Mouse (Mus musculus): ENCODE measurements around the gene Dnase1l3. TPM values are rescaled to one million over a fixed set of nuclear protein-coding genes. Genes with fewer than 3 reads are reported as not detected.

Dnase1l3 gene
- polyA plus RNA-seq, 1 experiment from 2014 or later: 6.0 TPM

DNA sequence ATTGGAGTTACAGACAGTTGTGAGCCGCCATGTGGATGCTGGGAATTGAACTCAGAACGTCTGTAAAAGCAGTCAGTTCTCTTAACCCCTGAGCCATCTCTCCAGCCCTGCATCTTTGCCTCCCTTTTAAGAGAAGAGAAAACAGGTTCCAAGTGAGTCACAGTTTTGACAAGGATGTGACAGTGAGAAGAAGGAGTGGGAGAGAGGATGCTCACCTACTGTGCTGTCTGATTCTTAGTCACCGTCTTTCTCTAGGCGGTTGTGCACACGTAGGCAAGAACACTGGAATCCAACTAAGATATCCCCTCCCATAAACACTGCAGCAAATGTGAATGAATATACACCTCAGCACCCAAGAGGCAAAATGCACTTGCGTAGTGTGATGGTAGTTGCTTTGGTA is 19.2 kb downstream of the Dnase1l3 start:
- ATAC-seq (ENCODE audit: low read depth): no peak
- no peak overlapping the region for H3K27ac ChIP-seq (ENCODE audit: low read length)
- H3K9ac ChIP-seq (ENCODE audit: low read depth, low read length): no peak overlapping the region
- no peaks in the 10 kb centered on the region for H3K27me3 ChIP-seq (ENCODE audit: control insufficient read depth, insufficient read depth, low read depth, low read length)
- H3K36me3 ChIP-seq (ENCODE audit: control insufficient read depth, insufficient read depth): no peaks in the 10 kb centered on the region
- H3K4me2 ChIP-seq (ENCODE audit: low read depth, low read length): no peak overlapping the region
- no peak overlapping the region for H3K4me3 ChIP-seq (ENCODE audit: low read depth, low read length)
- 65% methylated on average over 6 of the region's 6 CpGs for WGBS (ENCODE audit: insufficient replicate concordance)
- H3K4me1 ChIP-seq (ENCODE audit: control insufficient read depth, low read depth, low read length): no peaks in the 10 kb centered on the region
- H3K9me3 ChIP-seq (replicated peaks; ENCODE audit: control insufficient read depth, low read length): no peaks in the 10 kb centered on the region

DNA sequence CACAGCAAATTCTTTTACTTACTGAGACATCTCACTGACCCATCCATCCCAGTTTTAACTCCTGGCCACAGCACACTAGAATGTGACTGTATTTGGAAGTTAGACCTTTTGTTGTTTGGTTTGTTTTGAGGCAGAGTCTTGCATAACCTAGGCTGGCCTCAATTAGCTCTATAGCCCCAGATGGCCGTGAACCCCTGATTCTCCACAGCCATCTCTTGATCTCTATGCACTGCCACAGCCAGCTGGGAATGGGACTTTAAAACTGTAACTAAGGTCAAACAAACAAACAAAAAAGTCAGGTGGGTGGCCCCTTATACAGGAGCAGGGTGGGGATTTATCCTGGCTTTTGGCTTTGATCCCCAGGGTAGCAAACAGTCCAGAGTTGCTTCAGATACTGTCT is 19.7 kb downstream of the Dnase1l3 start:
- H3K9me3 ChIP-seq (replicated peaks; ENCODE audit: control insufficient read depth, low read length): no peaks in the 10 kb centered on the region
- no peaks in the 10 kb centered on the region for H3K27me3 ChIP-seq (ENCODE audit: control insufficient read depth, insufficient read depth, low read depth, low read length)
- H3K36me3 ChIP-seq (ENCODE audit: control insufficient read depth, insufficient read depth): no peaks in the 10 kb centered on the region
- ATAC-seq (ENCODE audit: low read depth): peak; percentile 27; the same call in 1 of the 2 replicates
- 55% methylated on average over 1 of the region's 1 CpGs for WGBS (ENCODE audit: insufficient replicate concordance)
- H3K4me1 ChIP-seq (ENCODE audit: control insufficient read depth, low read depth, low read length): no peaks in the 10 kb centered on the region
- H3K4me3 ChIP-seq (ENCODE audit: low read depth, low read length): no peak overlapping the region
- H3K4me2 ChIP-seq (ENCODE audit: low read depth, low read length): no peak overlapping the region
- no peak overlapping the region for H3K27ac ChIP-seq (ENCODE audit: low read length)
- H3K9ac ChIP-seq (ENCODE audit: low read depth, low read length): no peak overlapping the region

DNA sequence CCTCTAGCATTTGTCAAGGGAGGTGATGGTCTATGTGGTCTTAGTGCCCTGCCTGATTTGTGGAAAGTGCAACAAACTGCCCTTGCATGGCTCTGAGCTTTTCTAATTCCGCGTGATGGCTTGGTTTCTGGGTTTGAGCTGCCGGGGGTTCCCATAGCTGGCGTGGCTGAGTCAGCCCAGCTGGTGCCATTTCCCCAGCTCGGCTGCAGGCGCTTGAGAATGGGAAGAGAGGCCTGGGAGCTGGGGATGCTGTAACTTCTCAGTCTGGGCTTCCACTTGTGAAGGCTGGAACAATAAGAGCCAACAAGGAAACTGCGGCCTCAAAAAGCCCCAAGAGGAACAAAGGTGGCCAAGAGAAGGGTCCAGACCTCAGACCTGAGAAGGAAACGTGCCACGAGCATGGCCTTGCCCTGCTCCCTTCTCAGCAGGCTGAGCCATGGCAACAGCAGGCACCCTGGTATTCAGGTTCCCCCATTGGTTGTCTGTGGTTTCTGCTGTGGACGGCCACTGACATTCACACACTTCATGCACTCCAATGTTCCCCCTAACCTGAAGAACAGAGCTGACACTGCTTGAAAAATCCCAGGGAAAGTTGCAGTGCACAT is 22.4 kb downstream of the Dnase1l3 start:
- no peaks in the 10 kb centered on the region for H3K27me3 ChIP-seq (ENCODE audit: control insufficient read depth, insufficient read depth, low read depth, low read length)
- no peaks in the 10 kb centered on the region for H3K36me3 ChIP-seq (ENCODE audit: control insufficient read depth, insufficient read depth)
- H3K27ac ChIP-seq (ENCODE audit: low read length): no peak overlapping the region
- H3K9me3 ChIP-seq (replicated peaks; ENCODE audit: control insufficient read depth, low read length): no peaks in the 10 kb centered on the region
- no peak overlapping the region for H3K4me2 ChIP-seq (ENCODE audit: low read depth, low read length)
- WGBS (ENCODE audit: insufficient replicate concordance): 39% methylated on average over 10 of the region's 10 CpGs
- H3K4me3 ChIP-seq (ENCODE audit: low read depth, low read length): no peak overlapping the region
- no peak for ATAC-seq (ENCODE audit: low read depth)
- H3K9ac ChIP-seq (ENCODE audit: low read depth, low read length): no peak overlapping the region
- H3K4me1 ChIP-seq (ENCODE audit: control insufficient read depth, low read depth, low read length): no peaks in the 10 kb centered on the region

DNA sequence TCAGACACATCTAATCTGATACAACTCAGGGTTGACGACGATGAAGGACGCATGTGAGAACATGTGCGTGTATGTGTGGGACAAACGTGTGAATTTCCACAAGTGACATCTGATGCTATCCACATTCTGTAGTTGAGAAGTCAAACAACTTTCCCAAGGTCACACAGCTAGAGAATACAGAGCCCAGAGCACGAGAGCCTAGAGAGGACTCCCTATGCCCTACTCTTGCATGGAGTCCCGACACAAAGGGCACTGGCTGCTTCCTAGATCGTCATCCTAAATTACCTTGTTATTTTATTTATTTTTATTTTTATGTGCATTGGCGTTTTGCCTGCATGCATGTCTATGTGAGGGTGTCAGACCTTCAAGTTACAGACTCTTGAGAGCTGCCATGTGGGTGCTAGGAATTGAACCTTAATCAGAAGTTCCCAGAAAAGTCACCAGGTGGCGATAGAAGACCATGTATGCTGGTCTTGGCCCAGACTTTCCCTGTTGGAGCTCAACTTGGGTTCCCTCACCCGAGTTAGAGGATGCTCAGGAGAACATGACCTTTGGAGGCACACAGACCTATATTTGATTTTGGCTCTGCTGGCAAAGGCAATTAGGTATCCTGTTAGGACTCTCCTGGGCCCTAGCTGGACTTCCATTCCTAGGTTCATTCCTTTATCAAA is 30.0 kb downstream of the Dnase1l3 start:
- H3K27ac ChIP-seq (ENCODE audit: low read length): no peak overlapping the region
- no peak overlapping the region for H3K9ac ChIP-seq (ENCODE audit: low read depth, low read length)
- ATAC-seq (ENCODE audit: low read depth): 0 out of 2 replicates have a peak, but pooled peaks have one; percentile 35
- H3K4me1 ChIP-seq (ENCODE audit: control insufficient read depth, low read depth, low read length): no peaks in the 10 kb centered on the region
- H3K4me2 ChIP-seq (ENCODE audit: low read depth, low read length): no peak overlapping the region
- H3K9me3 ChIP-seq (replicated peaks; ENCODE audit: control insufficient read depth, low read length): no peaks in the 10 kb centered on the region
- no peaks in the 10 kb centered on the region for H3K27me3 ChIP-seq (ENCODE audit: control insufficient read depth, insufficient read depth, low read depth, low read length)
- no peaks in the 10 kb centered on the region for H3K36me3 ChIP-seq (ENCODE audit: control insufficient read depth, insufficient read depth)
- WGBS (ENCODE audit: insufficient replicate concordance): 44% methylated on average over 11 of the region's 11 CpGs
- no peak overlapping the region for H3K4me3 ChIP-seq (ENCODE audit: low read depth, low read length)

DNA sequence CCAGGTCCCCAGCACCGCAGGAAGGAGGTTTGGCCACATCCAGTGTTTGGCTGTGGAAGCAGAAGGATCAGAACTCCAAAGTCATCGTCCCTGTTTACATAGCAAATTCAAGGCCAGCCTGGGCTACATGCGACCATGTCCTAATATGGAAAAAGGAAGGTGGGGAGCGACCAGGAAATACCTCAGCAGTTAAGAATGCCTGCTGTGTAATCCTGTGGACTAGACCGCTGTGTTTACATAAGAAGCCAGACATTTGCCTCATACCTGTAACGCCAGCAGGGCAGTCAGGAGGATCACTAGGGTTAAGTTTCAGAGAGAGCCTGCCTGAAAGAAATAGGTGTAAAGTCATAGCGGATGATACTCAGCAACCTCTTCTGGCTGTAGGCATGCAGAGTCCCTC is 31.2 kb downstream of the Dnase1l3 start:
- Histone ChIP-seq H3K27me3 (ENCODE audit: control insufficient read depth, insufficient read depth, low read depth, low read length) (no peaks in the 10 kb centered on the region), H3K27ac (ENCODE audit: low read length) (no peak overlapping the region), H3K36me3 (ENCODE audit: control insufficient read depth, insufficient read depth) (no peaks in the 10 kb centered on the region), H3K9ac (ENCODE audit: low read depth, low read length) (no peak overlapping the region), H3K9me3 (replicated peaks; ENCODE audit: control insufficient read depth, low read length) (no peaks in the 10 kb centered on the region), H3K4me2 (ENCODE audit: low read depth, low read length) (no peak overlapping the region), H3K4me1 (ENCODE audit: control insufficient read depth, low read depth, low read length) (no peaks in the 10 kb centered on the region), H3K4me3 (ENCODE audit: low read depth, low read length) (no peak overlapping the region)
- ATAC-seq (ENCODE audit: low read depth): no peak
- WGBS (ENCODE audit: insufficient replicate concordance): 46% methylated on average over 7 of the region's 7 CpGs

DNA sequence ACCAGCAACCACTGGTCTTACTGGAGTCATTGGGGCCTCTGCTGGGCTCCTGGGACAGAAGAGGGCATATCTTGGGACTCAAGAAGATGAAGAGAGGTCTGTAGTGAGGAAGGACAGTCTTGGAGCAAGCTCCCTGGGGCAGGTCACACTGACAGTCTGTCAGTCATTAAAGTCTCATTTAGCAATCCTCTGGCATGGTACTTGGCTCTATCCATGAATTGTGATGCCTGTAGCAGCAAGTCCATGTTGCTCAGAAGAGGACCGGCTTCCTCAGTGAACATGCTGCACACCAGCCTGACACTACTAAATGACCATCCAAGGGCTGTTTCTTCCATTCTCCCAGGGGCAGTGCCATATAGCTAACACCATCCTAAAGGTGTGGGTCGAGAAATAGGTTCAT is 31.7 kb downstream of the Dnase1l3 start:
- no peak overlapping the region for H3K4me3 ChIP-seq (ENCODE audit: low read depth, low read length)
- H3K4me2 ChIP-seq (ENCODE audit: low read depth, low read length): no peak overlapping the region
- no peaks in the 10 kb centered on the region for H3K27me3 ChIP-seq (ENCODE audit: control insufficient read depth, insufficient read depth, low read depth, low read length)
- H3K4me1 ChIP-seq (ENCODE audit: control insufficient read depth, low read depth, low read length): no peaks in the 10 kb centered on the region
- WGBS (ENCODE audit: insufficient replicate concordance): 61% methylated on average over 2 of the region's 2 CpGs
- no peaks in the 10 kb centered on the region for H3K9me3 ChIP-seq (replicated peaks; ENCODE audit: control insufficient read depth, low read length)
- H3K36me3 ChIP-seq (ENCODE audit: control insufficient read depth, insufficient read depth): no peaks in the 10 kb centered on the region
- ATAC-seq (ENCODE audit: low read depth): no peak
- no peak overlapping the region for H3K27ac ChIP-seq (ENCODE audit: low read length)
- H3K9ac ChIP-seq (ENCODE audit: low read depth, low read length): no peak overlapping the region

DNA sequence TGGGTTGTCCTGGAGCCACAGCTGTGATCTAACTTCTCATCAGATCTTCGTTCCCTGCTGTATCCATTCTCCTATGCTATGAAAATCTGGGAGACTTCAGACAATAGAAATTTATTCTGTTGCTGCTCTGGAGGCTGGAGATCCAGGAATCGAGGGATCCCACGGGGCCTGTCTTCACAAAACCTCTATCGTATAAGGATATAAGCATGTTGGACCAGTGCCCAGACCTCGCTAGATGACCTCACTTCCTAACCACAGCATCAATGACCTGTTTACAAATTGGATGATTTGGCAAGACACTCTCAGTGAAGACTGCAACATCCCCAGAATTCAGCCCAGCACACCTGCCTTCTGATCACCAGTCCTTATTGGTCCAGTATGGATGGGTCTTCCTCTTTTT is 32.7 kb downstream of the Dnase1l3 start:
- Histone ChIP-seq H3K27ac (ENCODE audit: low read length) (no peak overlapping the region), H3K9me3 (replicated peaks; ENCODE audit: control insufficient read depth, low read length) (no peaks in the 10 kb centered on the region), H3K4me2 (ENCODE audit: low read depth, low read length) (no peak overlapping the region), H3K4me3 (ENCODE audit: low read depth, low read length) (no peak overlapping the region), H3K4me1 (ENCODE audit: control insufficient read depth, low read depth, low read length) (no peaks in the 10 kb centered on the region), H3K9ac (ENCODE audit: low read depth, low read length) (no peak overlapping the region), H3K27me3 (ENCODE audit: control insufficient read depth, insufficient read depth, low read depth, low read length) (no peaks in the 10 kb centered on the region), H3K36me3 (ENCODE audit: control insufficient read depth, insufficient read depth) (no peaks in the 10 kb centered on the region)
- 55% methylated on average over 5 of the region's 5 CpGs for WGBS (ENCODE audit: insufficient replicate concordance)
- ATAC-seq (ENCODE audit: low read depth): no peak

DNA sequence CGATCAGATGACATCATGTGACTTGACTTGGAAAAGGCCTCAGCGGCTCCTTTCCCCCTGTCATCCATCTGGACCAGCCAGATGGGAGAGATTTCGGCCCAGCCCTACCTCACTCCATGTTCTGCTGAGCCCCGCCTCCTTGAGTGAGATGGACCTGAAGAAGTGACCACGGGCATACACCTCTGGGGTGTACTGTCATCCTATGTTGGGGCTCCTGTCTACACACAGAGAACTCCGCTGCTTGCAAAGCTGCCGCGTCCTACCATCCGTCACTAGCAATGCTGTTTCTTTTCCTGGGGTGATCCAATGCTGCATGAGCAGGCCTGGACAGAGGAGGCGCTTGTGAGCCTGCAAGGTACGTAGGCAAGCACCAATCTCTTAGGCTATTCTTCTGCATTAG is 33.8 kb downstream of the Dnase1l3 start:
- Histone ChIP-seq H3K4me2 (ENCODE audit: low read depth, low read length) (no peak overlapping the region), H3K36me3 (ENCODE audit: control insufficient read depth, insufficient read depth) (no peaks in the 10 kb centered on the region), H3K27ac (ENCODE audit: low read length) (no peak overlapping the region), H3K9me3 (replicated peaks; ENCODE audit: control insufficient read depth, low read length) (no peaks in the 10 kb centered on the region), H3K4me3 (ENCODE audit: low read depth, low read length) (no peak overlapping the region), H3K27me3 (ENCODE audit: control insufficient read depth, insufficient read depth, low read depth, low read length) (no peaks in the 10 kb centered on the region), H3K4me1 (ENCODE audit: control insufficient read depth, low read depth, low read length) (no peaks in the 10 kb centered on the region), H3K9ac (ENCODE audit: low read depth, low read length) (no peak overlapping the region)
- WGBS (ENCODE audit: insufficient replicate concordance): 55% methylated on average over 11 of the region's 11 CpGs
- no peak for ATAC-seq (ENCODE audit: low read depth)

DNA sequence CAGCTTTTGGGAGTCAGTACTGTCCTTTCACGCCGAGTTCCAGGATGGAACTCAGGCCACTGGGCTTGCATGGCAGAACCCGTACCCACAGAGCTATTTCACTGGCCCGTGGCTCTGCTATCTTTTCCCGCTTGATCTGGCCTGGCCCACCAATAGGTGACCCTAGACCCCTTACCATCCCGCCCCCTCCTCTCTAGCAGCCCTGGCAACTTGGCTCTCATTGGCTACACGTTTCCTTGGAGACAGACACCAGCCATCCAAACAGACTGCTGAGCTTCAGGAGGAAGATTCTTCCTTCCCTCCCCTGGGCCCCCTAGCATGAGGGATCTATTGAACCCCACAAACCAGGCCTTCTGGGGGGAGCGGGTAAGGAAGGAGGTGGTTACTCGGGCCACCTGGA is 37.3 kb downstream of the Dnase1l3 start, which contains the start of gene Gm45521:
Gm45521 (plus strand) TSS at position 240 of the 400 bp plus-strand sequence.
- Histone ChIP-seq H3K9ac (ENCODE audit: low read depth, low read length) (no peak within 1 kb of the TSS), H3K27ac (ENCODE audit: low read length) (no peak within 1 kb of the TSS), H3K4me3 (ENCODE audit: low read depth, low read length) (no peak within 1 kb of the TSS), H3K9me3 (replicated peaks; ENCODE audit: control insufficient read depth, low read length) (no peaks in the 10 kb centered on the region), H3K36me3 (ENCODE audit: control insufficient read depth, insufficient read depth) (no peaks in the 10 kb centered on the region), H3K27me3 (ENCODE audit: control insufficient read depth, insufficient read depth, low read depth, low read length) (no peaks in the 10 kb centered on the region), H3K4me1 (ENCODE audit: control insufficient read depth, low read depth, low read length) (peaks cover 4% of the 10 kb centered on the region; the same call in 1 of the 2 replicates), H3K4me2 (ENCODE audit: low read depth, low read length) (no peak within 1 kb of the TSS)
- ATAC-seq (ENCODE audit: low read depth): no peak
- 66% methylated on average over 9 of the region's 9 CpGs for WGBS (ENCODE audit: insufficient replicate concordance)
